Mouse (Mus musculus) kidney, postnatal 0 days (tissue): ENCODE results near the gene Rhbdd3. TPM values are rescaled to one million over a fixed set of nuclear protein-coding genes. Genes with fewer than 3 reads are reported as not detected.

Experiments used
- ATAC-seq: fragments of 200-750 bp; cut with Nextera tagmentation; replicated peaks from 2 replicates; pipeline ENCODE4 v1.8.0; 2017; ENCODE audit warnings: low read depth, moderate number of reproducible peaks, moderate TSS enrichment, moderate library complexity; ENCODE audit not compliant: low FRiP score
- DNase-seq: peaks from one replicate; pipeline ENCODE4 v3.0.0-alpha.2; 2016; ENCODE audit warnings: low spot score
- H3K27ac ChIP-seq: fragments of 300-500 bp; sonication (generic); 2 replicates; pipeline ENCODE4 v1.5.1; 2014; ENCODE audit warnings: mild to moderate bottlenecking
- H3K27me3 ChIP-seq: fragments of 300-500 bp; sonication (generic); 2 replicates; pipeline ENCODE4 v1.6.1; 2014; ENCODE audit warnings: low read length, mixed read lengths; ENCODE audit not compliant: insufficient read depth
- H3K36me3 ChIP-seq: fragments of 300-500 bp; sonication (generic); 2 replicates; pipeline ENCODE4 v1.6.1; 2014; ENCODE audit warnings: low read length, mixed read lengths; ENCODE audit not compliant: insufficient read depth
- H3K4me1 ChIP-seq: fragments of 300-500 bp; sonication (generic); replicated peaks from 2 replicates; pipeline ENCODE4 v1.6.1; 2014; ENCODE audit warnings: antibody characterized with exemption, low read length, mixed read lengths; ENCODE audit not compliant: insufficient read depth
- H3K4me2 ChIP-seq: fragments of 300-500 bp; sonication (generic); 2 replicates; pipeline ENCODE4 v1.6.1; 2014; ENCODE audit warnings: mild to moderate bottlenecking, low read length, moderate library complexity, mixed read lengths
- H3K4me3 ChIP-seq: fragments of 300-500 bp; sonication (generic); replicated peaks from 2 replicates; pipeline ENCODE4 v1.5.1; 2014; ENCODE audit warnings: low read depth, low read length
- H3K9ac ChIP-seq: fragments of 300-500 bp; sonication (generic); 2 replicates; pipeline ENCODE4 v1.6.1; 2014; ENCODE audit warnings: low read depth, low read length
- H3K9me3 ChIP-seq: fragments of 300-500 bp; sonication (generic); replicated peaks from 2 replicates; pipeline ENCODE4 v1.6.1; 2016; ENCODE audit warnings: low read length, inconsistent platforms, mixed read lengths
- CTCF ChIP-seq: IDR thresholded peaks from 2 replicates; pipeline ENCODE4 v1.5.1; 2016; ENCODE audit warnings: antibody characterized with exemption, low read depth, mild to moderate bottlenecking, moderate library complexity
- WGBS: fragments of 180-500 bp; shearing (Covaris S2); extraction: QIAGEN DNeasy Blood & Tissue Kit; methylation state at CpG from one replicate; pipeline ENCODE4 v1.1.7; 2014; 5-methylcytosine and 5-hydroxymethylcytosine counted together
- polyA plus RNA-seq: library from polyadenylated mRNA; unstranded; fragments of >200 nt; fragmentation: Nextera tagmentation; extraction: Ambion mirVana; gene quantifications from 2 replicates; pipeline ENCODE4 v1.2.1, GENCODE M21; 2015

Rhbdd3 gene
- polyA plus RNA-seq, 1 experiment from 2014 or later = 26.8 TPM

DNA sequence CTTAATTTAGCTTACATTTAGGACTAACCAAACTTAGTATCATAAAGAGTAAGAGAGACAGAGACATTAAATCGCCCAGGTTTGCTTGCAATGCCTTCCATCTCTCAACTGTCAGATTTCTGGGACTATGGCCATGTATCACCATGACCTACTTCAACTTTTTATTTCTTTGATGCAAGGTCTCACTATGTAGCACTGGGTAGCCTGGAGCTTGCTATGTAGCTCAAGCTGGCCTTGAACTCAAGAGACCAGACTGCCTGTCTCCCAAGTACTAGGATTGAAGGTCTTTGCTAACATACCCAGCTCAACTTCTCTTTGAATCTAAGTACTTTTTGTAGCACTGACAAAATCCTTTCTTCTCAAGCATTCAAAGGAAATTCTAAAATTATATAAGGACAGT, 9.6 kb upstream of the Rhbdd3 start:
- Histone ChIP-seq H3K4me2 (no peak overlapping the region), H3K27ac (no peak overlapping the region), H3K4me1 (no peaks in the 10 kb centered on the region; the same call in 1 of the 2 replicates), H3K9ac (no peak overlapping the region), H3K9me3 (no peaks in the 10 kb centered on the region), H3K36me3 (peaks cover 73% of the 10 kb centered on the region), H3K27me3 (no peaks in the 10 kb centered on the region), H3K4me3 (no peak overlapping the region)
- ATAC-seq = no peak
- no peak for TF ChIP-seq CTCF
- WGBS = 94% methylated on average over 1 of the region's 1 CpGs
- no peak for DNase-seq

DNA sequence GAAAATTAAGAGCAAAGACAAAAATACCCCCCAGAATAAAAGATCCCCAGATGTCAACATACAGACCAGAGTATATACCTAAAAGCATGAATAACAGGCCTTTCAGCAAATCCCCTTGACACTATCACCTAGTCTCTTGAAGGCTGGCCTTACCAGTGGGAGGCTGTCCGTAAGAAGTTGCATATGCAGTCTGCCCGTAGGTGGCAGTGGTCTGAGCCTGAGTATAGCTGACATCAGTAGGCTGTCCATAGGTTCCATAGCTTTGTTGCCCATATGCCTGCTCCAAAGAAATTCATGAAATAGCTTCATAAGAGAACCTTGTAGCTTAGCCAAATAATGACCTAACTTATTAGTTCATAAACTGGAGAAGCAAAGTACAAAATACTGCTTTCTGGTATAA, 7.0 kb upstream of the Rhbdd3 start:
- Histone ChIP-seq H3K9me3 (no peaks in the 10 kb centered on the region), H3K27ac (no peak overlapping the region), H3K36me3 (peaks cover 48% of the 10 kb centered on the region), H3K4me3 (no peak overlapping the region), H3K9ac (no peak overlapping the region), H3K27me3 (no peaks in the 10 kb centered on the region), H3K4me1 (peaks cover 8% of the 10 kb centered on the region), H3K4me2 (no peak overlapping the region)
- DNase-seq (peak; percentile 60), ATAC-seq (no peak)
- peak; percentile 59 for TF ChIP-seq CTCF
- 34% methylated on average over 2 of the region's 2 CpGs for WGBS

DNA sequence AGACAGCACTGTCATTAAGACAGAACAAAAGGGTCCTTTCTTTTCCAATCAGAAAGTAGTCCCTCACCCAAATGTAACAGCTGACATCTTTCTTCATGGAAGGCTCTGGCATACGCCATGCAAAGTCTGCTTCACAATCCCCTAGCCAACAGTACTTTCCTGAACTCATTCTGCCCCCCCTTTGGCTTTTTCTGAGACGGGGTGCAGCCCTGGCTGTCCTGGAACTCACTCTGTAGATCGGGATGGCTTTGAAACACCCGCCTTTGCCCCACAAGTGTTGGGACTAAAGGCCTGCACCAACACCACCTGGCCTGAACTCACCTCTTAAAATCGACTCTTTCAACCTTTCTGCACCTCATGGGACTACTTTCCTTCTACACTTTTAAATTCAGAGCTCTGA, 2.8 kb upstream of the Rhbdd3 start:
- no peak overlapping the region for H3K27ac ChIP-seq
- H3K27me3 ChIP-seq = no peaks in the 10 kb centered on the region
- H3K4me2 ChIP-seq = peak overlapping the region; percentile 19
- ATAC-seq = no peak
- DNase-seq = no peak
- TF ChIP-seq CTCF = no peak
- H3K4me1 ChIP-seq = peaks cover 12% of the 10 kb centered on the region
- H3K4me3 ChIP-seq = no peak overlapping the region
- peaks cover 18% of the 10 kb centered on the region for H3K36me3 ChIP-seq
- H3K9me3 ChIP-seq = no peaks in the 10 kb centered on the region
- WGBS = 69% methylated on average over 5 of the region's 5 CpGs
- no peak overlapping the region for H3K9ac ChIP-seq

DNA sequence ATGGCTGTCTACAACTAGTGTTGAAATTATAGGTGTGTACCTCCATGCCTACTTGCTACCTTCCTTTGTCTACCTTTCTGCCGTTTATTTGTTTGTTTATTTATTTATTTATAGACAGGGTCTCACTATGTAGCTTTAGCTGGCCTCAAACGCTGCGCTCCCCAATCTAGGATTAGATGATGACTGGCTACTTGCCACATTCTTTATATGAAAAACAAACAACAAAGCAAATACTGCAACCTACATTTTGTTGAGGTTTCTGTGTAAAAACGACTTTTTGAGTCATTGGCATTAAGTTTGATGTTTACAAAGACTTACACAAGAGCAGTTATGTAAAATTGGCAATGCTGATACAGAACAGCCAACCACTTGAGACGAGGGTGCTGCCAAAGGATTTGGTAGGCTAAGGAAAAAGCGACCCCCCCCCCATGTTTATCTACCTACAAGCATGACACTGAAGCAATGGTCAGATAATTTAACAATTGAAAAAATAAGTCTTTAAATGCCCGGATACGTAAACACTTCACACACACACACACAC, 2.2 kb upstream of the Rhbdd3 start:
- ATAC-seq = no peak
- H3K4me3 ChIP-seq = peak overlapping the region; percentile 98
- no peak for DNase-seq
- H3K9ac ChIP-seq = no peak overlapping the region
- no peaks in the 10 kb centered on the region for H3K27me3 ChIP-seq
- peaks cover 11% of the 10 kb centered on the region; the same call in 1 of the 2 replicates for H3K36me3 ChIP-seq
- peaks cover 13% of the 10 kb centered on the region for H3K4me1 ChIP-seq
- no peak overlapping the region for H3K27ac ChIP-seq
- no peaks in the 10 kb centered on the region for H3K9me3 ChIP-seq
- peak overlapping the region; percentile 90 for H3K4me2 ChIP-seq
- no peak for TF ChIP-seq CTCF
- 43% methylated on average over 8 of the region's 8 CpGs for WGBS

DNA sequence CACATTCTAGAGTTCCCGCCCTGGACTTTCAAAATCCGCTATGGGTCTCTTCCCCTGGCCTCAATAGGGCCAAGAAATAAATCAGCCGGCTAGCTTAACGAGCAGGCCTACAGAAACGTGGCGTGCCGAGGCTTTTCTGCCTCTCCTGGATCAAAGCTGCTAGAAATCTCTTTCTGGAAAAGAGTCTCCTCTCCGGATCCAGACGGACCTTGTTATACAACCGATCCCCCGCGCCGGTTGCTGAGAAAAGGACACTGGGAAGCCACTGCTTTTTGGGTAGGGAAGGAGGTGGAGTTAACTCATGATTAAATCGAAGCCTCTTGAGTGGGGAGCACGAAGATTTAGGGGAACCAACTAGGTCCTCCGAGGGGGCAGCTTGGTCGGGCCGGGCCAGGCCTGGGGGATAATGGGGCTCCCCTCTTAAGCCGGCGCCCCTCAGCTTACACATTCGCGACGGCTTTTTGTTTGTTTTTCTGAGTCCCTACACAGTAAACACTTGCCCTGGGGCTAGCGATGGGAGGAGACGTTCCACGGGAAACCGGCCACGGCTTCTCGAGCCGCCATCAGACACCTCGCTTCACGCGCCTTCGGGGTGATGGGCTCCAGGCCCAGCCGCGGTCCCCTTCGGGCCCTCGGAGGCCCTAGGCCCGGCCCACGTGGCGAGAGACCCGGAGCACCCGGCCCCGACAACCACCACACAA, 541 bp upstream of the Rhbdd3 start:
- Histone ChIP-seq H3K9ac (peak overlapping the region; percentile 97), H3K27me3 (no peaks in the 10 kb centered on the region), H3K4me2 (peak overlapping the region; percentile 90), H3K27ac (peak overlapping the region; percentile 95), H3K4me1 (peaks cover 13% of the 10 kb centered on the region), H3K9me3 (no peaks in the 10 kb centered on the region), H3K36me3 (no peaks in the 10 kb centered on the region), H3K4me3 (peak overlapping the region; percentile 98)
- under 1% methylated on average over 44 of the region's 44 CpGs for WGBS
- DNase-seq (peak; percentile 62), ATAC-seq (no peak; the same call in 1 of the 2 replicates)
- no peak for TF ChIP-seq CTCF

DNA sequence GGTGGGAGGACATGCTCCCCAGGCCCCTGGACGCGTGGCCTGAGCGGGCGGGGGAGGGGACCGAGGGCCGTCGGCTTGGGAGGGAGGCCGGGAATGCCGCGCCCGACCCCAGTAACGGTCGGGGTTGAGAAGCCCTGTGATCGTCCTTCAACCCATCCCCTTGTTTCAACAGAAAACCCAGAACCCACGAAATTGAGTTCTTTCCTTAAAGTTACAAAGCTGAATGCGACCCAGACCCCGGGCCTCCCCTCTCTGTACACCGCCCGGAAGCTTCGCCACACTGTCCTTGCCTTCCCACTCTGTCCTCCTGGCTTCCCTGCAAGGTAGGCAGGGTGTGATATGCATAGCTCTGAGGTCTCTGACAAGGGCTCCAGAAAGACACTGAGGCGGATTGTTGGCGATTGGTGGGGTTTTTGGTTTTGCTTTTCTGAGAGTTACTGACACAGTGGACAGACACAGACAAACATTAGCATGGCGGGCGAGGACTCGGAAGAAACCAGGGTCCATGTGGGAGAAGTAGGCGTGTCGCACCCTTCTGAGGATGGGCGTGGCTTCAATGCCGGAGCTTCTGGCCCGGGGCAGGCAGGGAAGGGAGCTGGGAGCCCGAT, 954 bp downstream of the Rhbdd3 start:
- Histone ChIP-seq H3K9me3 (no peaks in the 10 kb centered on the region), H3K27me3 (no peaks in the 10 kb centered on the region), H3K9ac (peak overlapping the region; percentile 97), H3K4me3 (peak overlapping the region; percentile 98), H3K4me2 (peak overlapping the region; percentile 76), H3K27ac (peak overlapping the region; percentile 95), H3K4me1 (peaks cover 13% of the 10 kb centered on the region; the same call in 1 of the 2 replicates), H3K36me3 (no peaks in the 10 kb centered on the region)
- 0% methylated on average over 31 of the region's 31 CpGs for WGBS
- no peak for TF ChIP-seq CTCF
- peak; percentile 95 for DNase-seq
- peak; percentile 61 for ATAC-seq
